Mouse (Mus musculus) urinary bladder, postnatal 14 days (tissue): ENCODE data around the gene Gm43302.
"Not testable (repeated sequence)": the region's sequence is repeated elsewhere in the genome, so short reads cannot be mapped to it uniquely, and the experiment has no call there.

Source experiments
- DNase-seq: peaks from one replicate; pipeline ENCODE4 v3.0.0; 2021; ENCODE audit warnings: low spot score

Gm43302 gene

DNA sequence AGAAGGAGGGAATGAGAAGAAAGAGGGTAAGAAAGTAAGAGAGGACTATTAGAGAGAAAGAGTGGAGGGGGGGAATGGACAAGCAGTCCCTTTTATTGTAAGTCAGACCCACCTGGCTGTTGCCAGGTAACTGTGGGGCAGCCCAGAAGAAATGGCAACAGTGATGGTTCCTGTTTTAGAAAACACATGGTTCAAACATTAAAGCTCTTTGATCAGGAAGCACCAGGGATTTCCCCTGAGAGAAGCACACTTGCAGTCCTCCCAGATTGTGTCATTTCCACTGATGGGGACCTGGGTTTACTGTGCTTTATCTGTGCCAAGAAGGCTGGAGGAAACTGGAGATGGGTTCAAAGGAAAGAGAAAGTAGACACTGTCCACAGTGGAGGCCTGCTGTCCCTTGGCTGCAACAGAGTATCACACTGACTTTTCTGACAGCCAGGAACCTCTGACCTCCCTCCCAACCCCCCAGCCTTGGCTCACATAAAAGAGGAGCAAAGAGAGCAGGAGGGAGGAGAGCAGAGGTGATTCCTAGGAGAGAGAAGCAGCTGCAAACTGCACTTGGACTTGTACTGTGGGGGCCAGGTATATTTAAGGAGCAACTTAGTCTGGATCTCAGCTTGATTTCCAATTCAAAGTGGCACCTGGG, 95.5 kb downstream of the Gm43302 start:
- not testable (repeated sequence) for DNase-seq

DNA sequence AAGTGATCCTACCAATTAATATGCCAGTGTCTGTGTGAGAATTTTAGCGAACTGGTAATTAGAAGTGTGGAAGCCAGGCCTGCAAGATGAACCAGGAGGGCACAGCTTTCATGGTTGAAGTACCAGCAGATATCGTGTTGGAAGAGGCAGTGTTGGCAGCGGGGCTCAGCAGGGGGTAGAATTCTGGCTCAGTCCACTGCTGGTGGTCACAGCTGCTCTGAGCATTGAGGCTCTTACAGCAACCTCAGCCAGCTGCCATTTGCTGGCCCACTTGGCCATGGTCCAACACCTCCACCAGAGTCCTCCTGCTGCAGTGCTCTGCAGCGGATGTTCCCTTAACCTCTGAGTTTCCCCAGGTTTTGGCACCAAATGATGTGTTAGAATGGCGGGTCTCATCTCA, 97.2 kb downstream of the Gm43302 start:
- DNase-seq: not testable (repeated sequence)

DNA sequence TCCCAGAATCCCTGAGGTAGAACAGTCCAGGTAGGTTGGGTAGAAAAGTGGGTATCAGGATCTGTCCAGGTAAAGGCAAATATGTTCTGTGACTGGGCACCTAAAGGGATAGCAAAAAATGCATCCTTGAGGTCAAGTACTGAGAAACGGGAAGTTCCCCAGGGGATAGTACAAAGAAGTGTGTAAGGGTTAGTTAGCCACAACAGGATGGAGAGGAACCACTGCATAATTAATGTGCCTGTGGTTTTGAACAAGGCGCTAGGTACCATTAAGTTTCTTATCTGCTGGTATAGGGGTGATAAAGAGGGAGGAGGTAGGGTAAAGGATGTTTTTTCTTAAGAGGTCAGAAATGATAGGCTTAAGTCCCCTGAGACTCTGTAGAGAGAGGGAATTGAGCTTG, 101.0 kb downstream of the Gm43302 start:
- DNase-seq: not testable (repeated sequence)

DNA sequence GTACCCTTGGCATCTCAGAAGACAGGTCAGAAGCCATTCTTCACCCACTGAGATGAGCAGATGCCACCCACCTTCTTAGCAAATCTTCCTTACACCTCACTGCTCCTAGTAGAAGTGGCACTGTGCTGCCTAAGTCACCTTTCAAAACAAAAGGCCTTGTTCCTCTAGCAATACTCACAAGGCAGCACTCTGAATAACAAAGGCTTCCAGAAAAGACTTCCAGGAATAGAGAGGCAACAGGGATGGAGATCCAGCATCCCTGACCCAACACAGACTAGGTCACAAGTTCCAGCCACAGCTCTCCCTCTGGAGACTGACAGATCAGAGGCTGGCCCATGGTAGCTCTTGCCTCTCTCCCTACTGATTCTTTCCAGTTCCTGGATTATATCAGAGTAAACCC, 112.0 kb downstream of the Gm43302 start:
- no peak for DNase-seq
